Mouse (Mus musculus): Measurements from ENCODE around the gene Wdr76. TPM values are rescaled to one million over a fixed set of nuclear protein-coding genes. Genes with fewer than 3 reads are reported as not detected.
"Not testable (repeated sequence)": the region's sequence is repeated elsewhere in the genome, so short reads cannot be mapped to it uniquely, and the experiment has no call there.

Gene Wdr76
- total and polyA plus RNA-seq, 3 experiments, result 21.8 to 23.2 TPM; not detected in 1

- no peak for DNase-seq (ENCODE audit: low read depth, low spot score)
- H3K9me3 ChIP-seq (replicated peaks; ENCODE audit: insufficient read depth, low read length), result no peaks in the 10 kb centered on the region
- no peak overlapping the region for H3K9ac ChIP-seq (ENCODE audit: control insufficient read depth, low read depth, low read length, poor library complexity, severe bottlenecking)
- H3K36me3 ChIP-seq (ENCODE audit: control insufficient read depth in 1 of 2, insufficient read depth in 2 of 2, low read length in 2 of 2), result peaks cover 9 to 11% of the 10 kb centered on the region in 2 experiments
- peaks cover 8 to 12% of the 10 kb centered on the region in 2 experiments for H3K4me1 ChIP-seq (ENCODE audit: control insufficient read depth in 1 of 2, insufficient read depth in 2 of 2, low read length in 2 of 2)
- H3K27ac ChIP-seq (ENCODE audit: control insufficient read depth, low read depth, low read length), result no peak overlapping the region
- H3K4me3 ChIP-seq (ENCODE audit: control insufficient read depth in 1 of 2, insufficient read depth in 1 of 2, low read depth in 2 of 2, low read length in 2 of 2), result no peak overlapping the region
- H3K79me2 ChIP-seq (ENCODE audit: control insufficient read depth, insufficient read depth, low read length, poor library complexity), result peaks cover 22% of the 10 kb centered on the region
- no peak for TF ChIP-seq ELF1 (IDR thresholded peaks at IDR 0.05; ENCODE audit: low read depth, low read length)
- TF ChIP-seq POLR2A (IDR thresholded peaks at IDR 0.05; ENCODE audit: control insufficient read depth in 1 of 2, insufficient read depth in 1 of 2, low read depth in 1 of 2, low read length in 2 of 2, poor library complexity in 1 of 2), result no peak
- no peak for TF ChIP-seq TCF12 (IDR thresholded peaks at IDR 0.05; ENCODE audit: low read depth, low read length)
- TF ChIP-seq POLR2AphosphoS5 (IDR thresholded peaks at IDR 0.05; ENCODE audit: borderline replicate concordance, low read depth, low read length), result no peak
- no peak for TF ChIP-seq SIN3A (IDR thresholded peaks at IDR 0.05; ENCODE audit: low read length)
- TF ChIP-seq MAFK (IDR thresholded peaks at IDR 0.05; ENCODE audit: borderline replicate concordance, low read depth, low read length), result no peak
- TF ChIP-seq ZC3H11A (IDR thresholded peaks at IDR 0.05; ENCODE audit: low read depth, low read length), result no peak
- no peak for TF ChIP-seq E2F4 (IDR thresholded peaks at IDR 0.05; ENCODE audit: borderline replicate concordance, low read depth, low read length)
- no peak for TF ChIP-seq MAZ (IDR thresholded peaks at IDR 0.05; ENCODE audit: low read depth, low read length)
- no peak for TF ChIP-seq TBP (IDR thresholded peaks at IDR 0.05; ENCODE audit: low read depth, low read length)
- no peak for TF ChIP-seq ZKSCAN1 (IDR thresholded peaks at IDR 0.05; ENCODE audit: low read depth, low read length)
- TF ChIP-seq UBTF (IDR thresholded peaks at IDR 0.05; ENCODE audit: borderline replicate concordance, insufficient read depth, low read depth, low read length), result no peak
- no peak for TF ChIP-seq HCFC1 (IDR thresholded peaks at IDR 0.05; ENCODE audit: low read depth, low read length)
- no peak for TF ChIP-seq USF2 (IDR thresholded peaks at IDR 0.05; ENCODE audit: borderline replicate concordance in 1 of 2, insufficient read depth in 1 of 2, low read depth in 1 of 2, low read length in 2 of 2)
- no peaks in the 10 kb centered on the region for H3K27me3 ChIP-seq (ENCODE audit: control insufficient read depth in 1 of 2, insufficient read depth in 2 of 2, low read length in 2 of 2)
These were observed 7.7 kb downstream of the Wdr76 start for GRCm38 (mm10) chr2:121514211-121514610.

GRCm38 (mm10) chr2:121518106-121518505, 11.6 kb downstream of the Wdr76 start:
- no peak overlapping the region for H3K4me3 ChIP-seq (ENCODE audit: control insufficient read depth in 1 of 2, insufficient read depth in 1 of 2, low read depth in 2 of 2, low read length in 2 of 2)
- no peaks in the 10 kb centered on the region for H3K9me3 ChIP-seq (replicated peaks; ENCODE audit: insufficient read depth, low read length)
- no peak overlapping the region for H3K27ac ChIP-seq (ENCODE audit: control insufficient read depth, low read depth, low read length)
- H3K79me2 ChIP-seq (ENCODE audit: control insufficient read depth, insufficient read depth, low read length, poor library complexity), result peaks cover 8% of the 10 kb centered on the region; the same call in 1 of the 2 replicates
- no peak for DNase-seq (ENCODE audit: low read depth, low spot score)
- TF ChIP-seq ELF1 (IDR thresholded peaks at IDR 0.05; ENCODE audit: low read depth, low read length), result no peak
- TF ChIP-seq JUND (IDR thresholded peaks at IDR 0.05; ENCODE audit: low read depth, low read length), result no peak
- TF ChIP-seq NELFE (IDR thresholded peaks at IDR 0.05; ENCODE audit: low read depth, low read length), result no peak
- TF ChIP-seq ZMIZ1 (IDR thresholded peaks at IDR 0.05; ENCODE audit: low read depth, low read length), result no peak
- TF ChIP-seq NRF1 (IDR thresholded peaks at IDR 0.05; ENCODE audit: insufficient read depth, low read depth, low read length, poor library complexity, severe bottlenecking), result no peak
- TF ChIP-seq SIN3A (IDR thresholded peaks at IDR 0.05; ENCODE audit: low read length), result no peak
- H3K4me1 ChIP-seq (ENCODE audit: control insufficient read depth in 1 of 2, insufficient read depth in 2 of 2, low read length in 2 of 2), result peaks cover 14 to 17% of the 10 kb centered on the region in 2 experiments
- no peak overlapping the region for H3K9ac ChIP-seq (ENCODE audit: control insufficient read depth, low read depth, low read length, poor library complexity, severe bottlenecking)
- no peaks in the 10 kb centered on the region for H3K27me3 ChIP-seq (ENCODE audit: control insufficient read depth in 1 of 2, insufficient read depth in 2 of 2, low read length in 2 of 2)
- H3K36me3 ChIP-seq (ENCODE audit: control insufficient read depth in 1 of 2, insufficient read depth in 2 of 2, low read length in 2 of 2), result peaks cover 16 to 19% of the 10 kb centered on the region in 2 experiments

GRCm38 (mm10) chr2:121518711-121519110, 12.2 kb downstream of the Wdr76 start:
- not testable (repeated sequence) for H3K27ac ChIP-seq (ENCODE audit: control insufficient read depth, low read depth, low read length); H3K9me3 ChIP-seq (replicated peaks; ENCODE audit: insufficient read depth, low read length); H3K9ac ChIP-seq (ENCODE audit: control insufficient read depth, low read depth, low read length, poor library complexity, severe bottlenecking); DNase-seq (ENCODE audit: low read depth, low spot score); H3K27me3 ChIP-seq (ENCODE audit: control insufficient read depth in 1 of 2, insufficient read depth in 2 of 2, low read length in 2 of 2); H3K4me3 ChIP-seq (ENCODE audit: control insufficient read depth in 1 of 2, insufficient read depth in 1 of 2, low read depth in 2 of 2, low read length in 2 of 2); H3K79me2 ChIP-seq (ENCODE audit: control insufficient read depth, insufficient read depth, low read length, poor library complexity)
- Histone ChIP-seq H3K36me3 (ENCODE audit: control insufficient read depth in 1 of 2, insufficient read depth in 2 of 2, low read length in 2 of 2) (peaks cover 15 to 24% of the 10 kb centered on the region in 2 experiments), H3K4me1 (ENCODE audit: control insufficient read depth in 1 of 2, insufficient read depth in 2 of 2, low read length in 2 of 2) (peaks cover 14 to 17% of the 10 kb centered on the region in 2 experiments)
